Mouse (Mus musculus) liver, postnatal 0 days (tissue): ENCODE results near the gene Rps6kc1. TPM values are rescaled to one million over a fixed set of nuclear protein-coding genes. Genes with fewer than 3 reads are reported as not detected.
A peak's percentile ranks its signal among the peaks of the same experiment; 100 is the strongest.

Experiments
- ATAC-seq: fragments of 200-750 bp; cut with Nextera tagmentation; 2 replicates; pipeline ENCODE4 v1.8.0; 2017; ENCODE audit warnings: mild to moderate bottlenecking, moderate library complexity
- DNase-seq: peaks from one replicate; pipeline ENCODE4 v3.0.0-alpha.2; 2016
- H3K27ac ChIP-seq: fragments of 300-500 bp; sonication (generic); 2 replicates; pipeline ENCODE4 v1.5.1; 2014; ENCODE audit warnings: antibody characterized with exemption, moderate library complexity, mild to moderate bottlenecking, low read depth
- H3K27me3 ChIP-seq: fragments of 300-500 bp; sonication (generic); 2 replicates; pipeline ENCODE4 v1.6.1; 2014; ENCODE audit warnings: low read length, control low read depth, mixed read lengths; ENCODE audit not compliant: insufficient read depth
- H3K36me3 ChIP-seq: fragments of 300-500 bp; sonication (generic); replicated peaks from 2 replicates; pipeline ENCODE4 v1.6.1; 2014; ENCODE audit warnings: mild to moderate bottlenecking, control low read depth, low read length, moderate library complexity, mixed read lengths; ENCODE audit not compliant: insufficient read depth
- H3K4me1 ChIP-seq: fragments of 300-500 bp; sonication (generic); 2 replicates; pipeline ENCODE4 v1.6.1; 2014; ENCODE audit warnings: antibody characterized with exemption, mild to moderate bottlenecking, control low read depth; ENCODE audit not compliant: insufficient read depth
- H3K4me2 ChIP-seq: fragments of 300-500 bp; sonication (generic); 2 replicates; pipeline ENCODE4 v1.6.1; 2014; ENCODE audit warnings: low read depth, mild to moderate bottlenecking, low read length, moderate library complexity, mixed read lengths
- H3K4me3 ChIP-seq: fragments of 300-500 bp; sonication (generic); 2 replicates; pipeline ENCODE4 v1.5.1; 2014; ENCODE audit warnings: low read depth, low read length
- H3K9ac ChIP-seq: fragments of 300-500 bp; sonication (generic); replicated peaks from 2 replicates; pipeline ENCODE4 v1.6.1; 2014; ENCODE audit warnings: mild to moderate bottlenecking, moderate library complexity
- H3K9me3 ChIP-seq: fragments of 300-500 bp; sonication (generic); 2 replicates; pipeline ENCODE4 v1.6.1; 2016; ENCODE audit warnings: mild to moderate bottlenecking, control low read depth, low read length, mixed read lengths
- CTCF ChIP-seq: sonication (generic); IDR thresholded peaks from 2 replicates; pipeline ENCODE4 v1.5.1; 2016; ENCODE audit warnings: antibody characterized with exemption, low read depth
- EP300 ChIP-seq: IDR thresholded peaks from 2 replicates; pipeline ENCODE4 v1.6.1; 2016; ENCODE audit warnings: antibody characterized with exemption, low read depth, mild to moderate bottlenecking
- WGBS: fragments of 180-500 bp; shearing (Covaris S2); extraction: QIAGEN DNeasy Blood & Tissue Kit; methylation state at CpG from one replicate; pipeline ENCODE4 v1.1.7; 2014; ENCODE audit not compliant: insufficient replicate concordance; 5-methylcytosine and 5-hydroxymethylcytosine counted together
- polyA plus RNA-seq: library from polyadenylated mRNA; unstranded; fragments of >200 nt; fragmentation: Nextera tagmentation; extraction: Ambion mirVana; gene quantifications from 2 replicates; pipeline ENCODE4 v1.2.1, GENCODE M21; 2015

The Rps6kc1 gene
- polyA plus RNA-seq, result 2.9 and 3.9 TPM in 2 replicates

- H3K4me3 ChIP-seq, result peak within 1 kb of the TSS; percentile 83
- H3K27me3 ChIP-seq, result no peaks in the 10 kb centered on the region
- no peaks in the 10 kb centered on the region for H3K36me3 ChIP-seq
- peaks cover 14% of the 10 kb centered on the region for H3K4me1 ChIP-seq
- peak within 1 kb of the TSS; percentile 51 for H3K27ac ChIP-seq
- peak within 1 kb of the TSS; percentile 77 for H3K9ac ChIP-seq
- under 1% methylated on average over 47 of the region's 47 CpGs for WGBS
- ATAC-seq (peak; percentile 91), DNase-seq (peak; percentile 82)
- peak within 1 kb of the TSS; percentile 98 for H3K4me2 ChIP-seq
- no peaks in the 10 kb centered on the region for H3K9me3 ChIP-seq
- TF ChIP-seq EP300 (no peak), CTCF (no peak)
Measured at GRCm38 (mm10) chr1:190911415-190912123, at the start of gene Rps6kc1. TSS of gene Rps6kc1 (minus strand) at chr1:190911770.

GRCm38 (mm10) chr1:190958821-190959220, 47.3 kb upstream of the Rps6kc1 start:
- WGBS, result 61% methylated on average over 5 of the region's 5 CpGs
- Histone ChIP-seq H3K36me3 (no peaks in the 10 kb centered on the region), H3K27me3 (no peaks in the 10 kb centered on the region), H3K4me2 (no peak overlapping the region), H3K4me3 (no peak overlapping the region), H3K4me1 (no peaks in the 10 kb centered on the region), H3K9me3 (no peaks in the 10 kb centered on the region), H3K9ac (no peak overlapping the region), H3K27ac (no peak overlapping the region)
- DNase-seq (no peak), ATAC-seq (no peak)
- TF ChIP-seq EP300 (no peak), CTCF (no peak)

- no peak for ATAC-seq
- Histone ChIP-seq H3K36me3 (no peaks in the 10 kb centered on the region), H3K9ac (no peak overlapping the region), H3K9me3 (no peaks in the 10 kb centered on the region), H3K27ac (no peak overlapping the region), H3K4me1 (no peaks in the 10 kb centered on the region), H3K4me3 (no peak overlapping the region), H3K4me2 (no peak overlapping the region), H3K27me3 (no peaks in the 10 kb centered on the region)
- no peak for TF ChIP-seq CTCF
- TF ChIP-seq EP300, result no peak
- DNase-seq, result no peak
- WGBS, result 72% methylated on average over 3 of the region's 3 CpGs
Measured at GRCm38 (mm10) chr1:190953009-190953408, 41.4 kb upstream of the Rps6kc1 start.

GRCm38 (mm10) chr1:190951014-190951413, 39.4 kb upstream of the Rps6kc1 start:
- Histone ChIP-seq H3K4me1 (no peaks in the 10 kb centered on the region), H3K27me3 (no peaks in the 10 kb centered on the region), H3K27ac (no peak overlapping the region), H3K4me3 (no peak overlapping the region), H3K4me2 (no peak overlapping the region), H3K36me3 (peaks cover 3% of the 10 kb centered on the region), H3K9me3 (no peaks in the 10 kb centered on the region), H3K9ac (no peak overlapping the region)
- ATAC-seq, result peak; percentile 50
- TF ChIP-seq CTCF (no peak), EP300 (no peak)
- peak; percentile 42 for DNase-seq
- WGBS, result 56% methylated on average over 5 of the region's 5 CpGs

DNA sequence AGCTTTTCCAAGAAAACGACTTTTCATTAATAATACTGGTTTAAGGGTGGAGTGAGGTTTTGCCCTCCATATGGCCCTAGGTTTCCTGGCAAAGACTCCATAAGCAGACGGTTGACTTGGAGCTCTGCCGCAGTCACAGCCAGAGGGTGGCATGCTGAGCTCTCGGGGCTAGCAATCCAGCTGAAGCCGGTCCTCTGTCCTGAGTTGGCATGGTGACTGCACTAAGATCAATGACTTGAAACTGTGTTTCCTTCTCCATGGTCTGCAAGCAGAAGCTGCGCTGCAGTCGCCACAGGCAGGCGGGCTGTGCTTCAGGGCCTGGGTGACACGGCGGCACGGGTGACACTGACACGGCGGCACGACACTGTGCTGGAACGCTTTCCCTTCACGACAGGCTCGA, 37.3 kb upstream of the Rps6kc1 start:
- H3K4me2 ChIP-seq, result no peak overlapping the region
- H3K4me1 ChIP-seq, result no peaks in the 10 kb centered on the region
- no peaks in the 10 kb centered on the region for H3K9me3 ChIP-seq
- H3K9ac ChIP-seq, result no peak overlapping the region
- TF ChIP-seq CTCF (no peak), EP300 (no peak)
- no peak overlapping the region for H3K27ac ChIP-seq
- WGBS, result 88% methylated on average over 17 of the region's 17 CpGs
- no peak overlapping the region for H3K4me3 ChIP-seq
- no peaks in the 10 kb centered on the region for H3K27me3 ChIP-seq
- H3K36me3 ChIP-seq, result peaks cover 16% of the 10 kb centered on the region
- ATAC-seq (no peak), DNase-seq (no peak)

DNA sequence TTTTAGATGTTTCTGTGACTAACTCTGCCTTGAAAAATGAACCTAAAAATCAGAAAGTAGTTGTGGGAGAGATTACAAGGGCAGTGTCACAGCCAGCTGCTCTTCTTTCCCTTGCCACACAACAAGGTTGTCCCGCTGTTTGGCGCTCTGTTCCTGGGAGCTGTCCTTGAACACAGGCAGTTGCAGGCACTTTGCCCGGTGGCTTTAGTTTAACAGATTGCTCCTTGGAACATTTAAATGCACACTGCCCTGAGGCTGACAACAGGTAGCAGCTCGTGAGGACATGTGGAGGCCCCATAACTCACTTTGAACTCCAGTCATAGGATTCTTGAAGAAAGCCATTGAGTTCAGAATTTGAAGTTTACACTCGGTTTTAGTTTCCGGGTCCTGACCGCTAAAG, 36.9 kb upstream of the Rps6kc1 start:
- no peaks in the 10 kb centered on the region for H3K4me1 ChIP-seq
- no peak overlapping the region for H3K27ac ChIP-seq
- ATAC-seq, result no peak
- no peak overlapping the region for H3K9ac ChIP-seq
- no peak overlapping the region for H3K4me2 ChIP-seq
- no peaks in the 10 kb centered on the region for H3K27me3 ChIP-seq
- no peak overlapping the region for H3K4me3 ChIP-seq
- H3K9me3 ChIP-seq, result no peaks in the 10 kb centered on the region
- WGBS, result 85% methylated on average over 7 of the region's 7 CpGs
- DNase-seq, result no peak
- TF ChIP-seq CTCF (no peak), EP300 (no peak)
- H3K36me3 ChIP-seq, result peaks cover 19% of the 10 kb centered on the region
